Mouse (Mus musculus): ENCODE measurements around the gene Awat2. TPM values are rescaled to one million over a fixed set of nuclear protein-coding genes. Genes with fewer than 3 reads are reported as not detected.

The Awat2 gene
- polyA plus RNA-seq, 1 experiment from 2014 or later, result 0.23 TPM

DNA sequence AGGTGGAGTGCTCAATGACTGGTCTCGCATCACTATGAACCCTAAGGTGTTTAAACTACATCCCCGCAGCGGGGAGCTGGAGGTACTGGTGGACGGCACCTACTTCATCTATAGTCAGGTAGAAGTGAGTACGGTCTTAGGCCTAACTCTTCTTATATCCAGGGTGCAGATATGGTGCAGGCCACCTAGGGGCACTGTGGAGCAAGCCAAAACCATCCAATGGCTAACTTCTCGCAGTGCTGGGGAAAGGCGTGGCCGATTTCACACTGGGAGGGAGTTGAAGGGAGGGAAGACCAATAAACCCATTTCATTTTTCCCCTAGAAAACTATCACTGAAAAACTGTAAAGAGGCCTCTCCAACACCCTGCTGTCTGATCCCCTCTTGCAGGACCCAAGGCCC is 47.5 kb downstream of the Awat2 start:
- H3K27ac ChIP-seq, result no peak overlapping the region
- H3K9ac ChIP-seq, result no peak overlapping the region
- no peaks in the 10 kb centered on the region for H3K27me3 ChIP-seq
- ATAC-seq (ENCODE audit: low read depth) (peak; percentile 77), DNase-seq (peak; percentile 37)
- 61% methylated on average over 8 of the region's 8 CpGs for WGBS (ENCODE audit: insufficient replicate concordance)
- H3K4me1 ChIP-seq (replicated peaks), result peaks cover 14% of the 10 kb centered on the region
- no peak overlapping the region; the same call in 1 of the 2 replicates for H3K4me2 ChIP-seq
- H3K36me3 ChIP-seq, result no peaks in the 10 kb centered on the region
- H3K9me3 ChIP-seq (replicated peaks), result no peaks in the 10 kb centered on the region
- H3K4me3 ChIP-seq (replicated peaks), result no peak overlapping the region

DNA sequence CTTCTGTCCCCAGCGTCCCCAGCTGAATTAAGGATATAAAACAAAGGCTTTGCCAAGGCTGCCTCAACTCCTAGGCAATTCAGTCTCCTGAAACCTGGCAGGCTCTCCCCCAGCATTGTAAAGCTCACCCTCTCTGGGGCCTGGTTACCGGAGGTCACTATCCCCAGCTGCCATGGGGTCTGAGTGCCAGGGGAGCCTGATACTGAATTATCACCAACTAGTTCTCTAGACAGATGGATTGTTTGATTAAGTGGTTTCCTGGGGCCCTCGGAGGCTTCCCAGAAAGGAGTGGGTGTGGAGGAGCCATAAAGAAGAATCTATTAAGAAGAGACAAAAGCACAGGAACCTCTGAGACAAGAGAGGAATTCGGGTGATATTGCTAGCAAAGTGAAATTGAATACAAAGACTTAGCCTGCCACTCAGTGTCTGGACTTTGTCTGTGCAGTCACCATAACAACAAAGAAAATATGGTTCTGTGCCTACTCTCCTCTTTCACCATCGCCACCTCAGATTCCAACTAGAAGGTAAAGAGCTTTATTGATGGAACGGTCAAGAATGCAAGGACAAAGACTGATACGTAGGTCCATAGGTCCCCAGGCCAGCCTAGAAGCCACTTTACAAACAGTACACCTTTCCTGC is 48.2 kb downstream of the Awat2 start:
- DNase-seq, result peak; percentile 19
- Histone ChIP-seq H3K36me3 (no peaks in the 10 kb centered on the region), H3K4me1 (replicated peaks) (peaks cover 14% of the 10 kb centered on the region), H3K27ac (no peak overlapping the region; the same call in 1 of the 2 replicates), H3K4me2 (peak overlapping the region; percentile 24), H3K9ac (no peak overlapping the region), H3K9me3 (replicated peaks) (no peaks in the 10 kb centered on the region), H3K4me3 (replicated peaks) (no peak overlapping the region), H3K27me3 (no peaks in the 10 kb centered on the region)
- WGBS (ENCODE audit: insufficient replicate concordance), result 51% methylated on average over 7 of the region's 7 CpGs
- peak; percentile 83 for ATAC-seq (ENCODE audit: low read depth)

DNA sequence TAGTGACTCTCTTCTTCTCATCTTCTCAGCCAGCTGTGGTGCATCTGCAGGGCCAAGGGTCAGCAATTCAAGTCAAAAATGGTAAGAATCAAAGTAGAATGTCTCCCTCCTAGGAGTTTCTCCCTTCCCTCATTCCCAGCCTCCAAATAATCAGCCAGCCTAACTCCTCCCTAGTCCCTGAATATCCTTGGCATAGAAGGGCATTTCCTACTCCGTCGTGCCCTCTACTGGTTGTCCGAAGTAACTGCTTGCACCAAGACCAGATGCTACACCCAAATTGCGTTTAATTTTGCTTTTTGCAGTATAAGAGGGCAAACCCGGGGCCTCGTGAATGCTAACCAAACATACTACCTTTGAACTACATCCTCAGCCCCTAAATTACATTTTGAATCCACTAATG is 50.2 kb downstream of the Awat2 start:
- H3K4me1 ChIP-seq (replicated peaks), result peaks cover 14% of the 10 kb centered on the region
- DNase-seq (no peak), ATAC-seq (ENCODE audit: low read depth) (no peak)
- WGBS (ENCODE audit: insufficient replicate concordance), result 21% methylated on average over 6 of the region's 6 CpGs
- H3K36me3 ChIP-seq, result no peaks in the 10 kb centered on the region
- no peaks in the 10 kb centered on the region for H3K9me3 ChIP-seq (replicated peaks)
- no peak overlapping the region for H3K27ac ChIP-seq
- H3K27me3 ChIP-seq, result no peaks in the 10 kb centered on the region
- H3K4me2 ChIP-seq, result no peak overlapping the region
- H3K4me3 ChIP-seq (replicated peaks), result no peak overlapping the region
- no peak overlapping the region for H3K9ac ChIP-seq

DNA sequence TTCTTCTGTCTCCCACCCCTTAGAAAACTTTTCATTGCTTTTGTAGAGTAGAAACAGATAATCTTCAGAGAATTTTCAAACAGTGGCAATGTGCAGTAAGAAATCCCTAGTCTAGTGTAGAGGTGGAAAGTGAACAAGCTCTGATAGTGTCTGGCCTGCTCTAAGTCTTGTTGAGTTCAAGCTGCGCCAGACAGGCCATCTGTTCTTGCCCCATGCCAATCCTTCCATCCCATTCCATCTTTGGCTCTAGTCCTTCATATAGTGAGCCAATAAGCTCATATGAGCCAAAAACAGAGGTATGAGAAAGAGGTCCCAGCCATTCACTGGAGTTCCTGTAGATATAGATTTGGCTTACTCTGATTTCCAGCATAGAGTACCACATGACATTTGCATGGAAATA is 52.6 kb downstream of the Awat2 start:
- H3K27me3 ChIP-seq, result no peaks in the 10 kb centered on the region
- WGBS (ENCODE audit: insufficient replicate concordance), result 67% methylated on average over 1 of the region's 1 CpGs
- no peak overlapping the region for H3K4me2 ChIP-seq
- no peaks in the 10 kb centered on the region for H3K36me3 ChIP-seq
- H3K9ac ChIP-seq, result no peak overlapping the region
- no peaks in the 10 kb centered on the region for H3K9me3 ChIP-seq (replicated peaks)
- no peak overlapping the region for H3K27ac ChIP-seq
- ATAC-seq (ENCODE audit: low read depth) (no peak), DNase-seq (no peak)
- no peak overlapping the region for H3K4me3 ChIP-seq (replicated peaks)
- H3K4me1 ChIP-seq (replicated peaks), result peaks cover 10% of the 10 kb centered on the region

DNA sequence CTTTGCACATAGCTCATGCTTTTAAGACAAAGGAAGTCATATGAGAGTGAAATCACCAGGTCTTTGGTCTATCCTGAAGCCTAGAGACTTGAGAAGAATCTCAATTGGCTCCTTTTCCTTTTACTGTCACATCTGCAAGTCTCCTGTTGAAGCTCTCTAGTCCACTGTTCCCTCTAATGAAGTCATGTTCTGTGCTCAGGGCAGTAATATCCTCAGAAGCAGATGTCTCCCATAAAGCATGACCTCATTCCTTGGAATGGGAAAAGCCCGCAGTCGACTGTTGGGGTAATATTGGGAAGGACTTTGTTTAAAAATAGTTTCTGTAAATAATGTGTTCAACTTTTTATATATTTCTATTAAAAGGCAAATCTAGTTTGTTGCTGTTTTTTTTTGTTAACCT is 85.5 kb downstream of the Awat2 start:
- Histone ChIP-seq H3K27ac (no peak overlapping the region), H3K27me3 (no peaks in the 10 kb centered on the region; the same call in 1 of the 2 replicates), H3K4me1 (replicated peaks) (no peaks in the 10 kb centered on the region), H3K9me3 (replicated peaks) (no peaks in the 10 kb centered on the region), H3K4me3 (replicated peaks) (no peak overlapping the region), H3K36me3 (no peaks in the 10 kb centered on the region), H3K4me2 (no peak overlapping the region), H3K9ac (no peak overlapping the region)
- WGBS (ENCODE audit: insufficient replicate concordance), result 76% methylated on average over 2 of the region's 2 CpGs
- DNase-seq (no peak), ATAC-seq (ENCODE audit: low read depth) (no peak)

MicroRNA genes within 50 kb of the gene (microRNA counts, 519-probe panel; counts per million panel counts)
- microRNA mmu-miR-676, result 2,400 counts per million, percentile 9 among the panel's probes with 10 or more counts

Small RNA genes lying within 50 kb of the gene (microRNA-seq; reads per million reads assigned to microRNA genes)
- 591 reads per million, percentile 71 among the genes with 10 or more reads in this experiment for gene Mir676

Other genes starting within 250 kb of the Awat2 start
- gene Otud6a, start 13.7 kb downstream of the Awat2 start, polyA plus RNA-seq (2015; fragmentation: Nextera tagmentation; extraction: Ambion mirVana), result not detected in 2 replicates
- gene Igbp1, start 51.6 kb upstream of the Awat2 start, polyA plus RNA-seq (2015; fragmentation: Nextera tagmentation; extraction: Ambion mirVana), result 17.5 and 20.3 TPM in 2 replicates
- not detected in 2 replicates for gene Dgat2l6, start 82.1 kb upstream of the Awat2 start, polyA plus RNA-seq (2015; fragmentation: Nextera tagmentation; extraction: Ambion mirVana)
- not detected in 2 replicates for gene Awat1, start 129.5 kb upstream of the Awat2 start, polyA plus RNA-seq (2015; fragmentation: Nextera tagmentation; extraction: Ambion mirVana)
- 0.13 and 0.20 TPM in 2 replicates for gene P2ry4, start 152.2 kb upstream of the Awat2 start, polyA plus RNA-seq (2015; fragmentation: Nextera tagmentation; extraction: Ambion mirVana)
- not detected in 2 replicates for gene Arr3, start 162.8 kb upstream of the Awat2 start, polyA plus RNA-seq (2015; fragmentation: Nextera tagmentation; extraction: Ambion mirVana)
- gene Kif4, start 183.0 kb upstream of the Awat2 start, polyA plus RNA-seq (2015; fragmentation: Nextera tagmentation; extraction: Ambion mirVana), result 20.9 and 25.7 TPM in 2 replicates
- 71.8 and 74.4 TPM in 2 replicates for gene Pdzd11, start 183.9 kb upstream of the Awat2 start, polyA plus RNA-seq (2015; fragmentation: Nextera tagmentation; extraction: Ambion mirVana)

Data from liver, embryonic 13.5 days (tissue).